Mouse (Mus musculus): ENCODE measurements around the gene Magohb. TPM values are rescaled to one million over a fixed set of nuclear protein-coding genes. Genes with fewer than 3 reads are reported as not detected.

Gene Magohb
- polyA plus RNA-seq (2012; rRNA removed), result 0.71 and 1.7 TPM in 2 replicates

GRCm38 (mm10) chr6:131292991-131293788 is at the start of gene Magohb:
Magohb (minus strand) TSS chr6:131293244.
- WGBS, result 2% methylated on average over 51 of the region's 51 CpGs
- Histone ChIP-seq H3K4me1 (ENCODE audit: control insufficient read depth, insufficient read depth, low read length) (peaks cover 5% of the 10 kb centered on the region), H3K4me3 (replicated peaks; ENCODE audit: extremely low read depth, low read depth, low read length) (peak within 1 kb of the TSS; percentile 95)
- peak; percentile 88 for DNase-seq
- TF ChIP-seq CTCF (IDR thresholded peaks at IDR 0.05; ENCODE audit: insufficient read depth, low read length) (no peak), POLR2A (IDR thresholded peaks at IDR 0.05; ENCODE audit: borderline replicate concordance, extremely low read depth, low read depth, low read length) (peak; percentile 40; the same call in 1 of the 2 replicates)

GRCm38 (mm10) chr6:131340082-131340481 is 47.0 kb upstream of the Magohb start:
- no peak for DNase-seq
- no peak overlapping the region for H3K4me3 ChIP-seq (replicated peaks; ENCODE audit: extremely low read depth, low read depth, low read length)
- WGBS, result 45% methylated on average over 3 of the region's 3 CpGs
- TF ChIP-seq CTCF (IDR thresholded peaks at IDR 0.05; ENCODE audit: insufficient read depth, low read length) (no peak), POLR2A (IDR thresholded peaks at IDR 0.05; ENCODE audit: borderline replicate concordance, extremely low read depth, low read depth, low read length) (no peak)
- H3K4me1 ChIP-seq (ENCODE audit: control insufficient read depth, insufficient read depth, low read length), result no peaks in the 10 kb centered on the region

GRCm38 (mm10) chr6:131339309-131339708 is 46.3 kb upstream of the Magohb start:
- no peak for TF ChIP-seq POLR2A (IDR thresholded peaks at IDR 0.05; ENCODE audit: borderline replicate concordance, extremely low read depth, low read depth, low read length)
- TF ChIP-seq CTCF (IDR thresholded peaks at IDR 0.05; ENCODE audit: insufficient read depth, low read length), result no peak
- WGBS, result 86% methylated on average over 3 of the region's 3 CpGs
- DNase-seq, result no peak
- Histone ChIP-seq H3K4me3 (replicated peaks; ENCODE audit: extremely low read depth, low read depth, low read length) (no peak overlapping the region), H3K4me1 (ENCODE audit: control insufficient read depth, insufficient read depth, low read length) (no peaks in the 10 kb centered on the region)

GRCm38 (mm10) chr6:131338787-131339186 is 45.7 kb upstream of the Magohb start:
- H3K4me1 ChIP-seq (ENCODE audit: control insufficient read depth, insufficient read depth, low read length), result no peaks in the 10 kb centered on the region
- WGBS, result 58% methylated on average over 1 of the region's 1 CpGs

GRCm38 (mm10) chr6:131327076-131327475 is 34.0 kb upstream of the Magohb start:
- WGBS, result 77% methylated on average over 2 of the region's 2 CpGs
- Histone ChIP-seq H3K4me1 (ENCODE audit: control insufficient read depth, insufficient read depth, low read length) (no peaks in the 10 kb centered on the region), H3K4me3 (replicated peaks; ENCODE audit: extremely low read depth, low read depth, low read length) (no peak overlapping the region)
- no peak for DNase-seq
- TF ChIP-seq POLR2A (IDR thresholded peaks at IDR 0.05; ENCODE audit: borderline replicate concordance, extremely low read depth, low read depth, low read length), result no peak
- no peak for TF ChIP-seq CTCF (IDR thresholded peaks at IDR 0.05; ENCODE audit: insufficient read depth, low read length)

More at GRCm38 (mm10) chr6:131338787-131339186, 45.7 kb upstream of the Magohb start:
- no peak for DNase-seq
- TF ChIP-seq POLR2A (IDR thresholded peaks at IDR 0.05; ENCODE audit: borderline replicate concordance, extremely low read depth, low read depth, low read length) (no peak), CTCF (IDR thresholded peaks at IDR 0.05; ENCODE audit: insufficient read depth, low read length) (no peak)
- H3K4me3 ChIP-seq (replicated peaks; ENCODE audit: extremely low read depth, low read depth, low read length), result no peak overlapping the region

- TF ChIP-seq POLR2A (IDR thresholded peaks at IDR 0.05; ENCODE audit: borderline replicate concordance, extremely low read depth, low read depth, low read length) (no peak), CTCF (IDR thresholded peaks at IDR 0.05; ENCODE audit: insufficient read depth, low read length) (no peak)
- no peaks in the 10 kb centered on the region for H3K4me1 ChIP-seq (ENCODE audit: control insufficient read depth, insufficient read depth, low read length)
- H3K4me3 ChIP-seq (replicated peaks; ENCODE audit: extremely low read depth, low read depth, low read length), result no peak overlapping the region
- WGBS, result 45% methylated on average over 3 of the region's 3 CpGs
- no peak for DNase-seq
These were observed 29.0 kb upstream of the Magohb start for GRCm38 (mm10) chr6:131321854-131322639.

- TF ChIP-seq POLR2A (IDR thresholded peaks at IDR 0.05; ENCODE audit: borderline replicate concordance, extremely low read depth, low read depth, low read length) (no peak), CTCF (IDR thresholded peaks at IDR 0.05; ENCODE audit: insufficient read depth, low read length) (no peak)
- WGBS, result 71% methylated on average over 7 of the region's 7 CpGs
- Histone ChIP-seq H3K4me3 (replicated peaks; ENCODE audit: extremely low read depth, low read depth, low read length) (no peak overlapping the region), H3K4me1 (ENCODE audit: control insufficient read depth, insufficient read depth, low read length) (no peaks in the 10 kb centered on the region)
- DNase-seq, result no peak
These were observed 23.4 kb upstream of the Magohb start for GRCm38 (mm10) chr6:131316155-131317101.

- H3K4me1 ChIP-seq (ENCODE audit: control insufficient read depth, insufficient read depth, low read length), result no peaks in the 10 kb centered on the region
- no peak for TF ChIP-seq CTCF (IDR thresholded peaks at IDR 0.05; ENCODE audit: insufficient read depth, low read length)
- TF ChIP-seq POLR2A (IDR thresholded peaks at IDR 0.05; ENCODE audit: borderline replicate concordance, extremely low read depth, low read depth, low read length), result no peak
- WGBS, result 19% methylated on average over 3 of the region's 3 CpGs
- H3K4me3 ChIP-seq (replicated peaks; ENCODE audit: extremely low read depth, low read depth, low read length), result no peak overlapping the region
- DNase-seq, result no peak
These were observed 15.0 kb upstream of the Magohb start for GRCm38 (mm10) chr6:131308031-131308430.

- DNase-seq, result no peak
- 54% methylated on average over 3 of the region's 3 CpGs for WGBS
- no peaks in the 10 kb centered on the region for H3K4me1 ChIP-seq (ENCODE audit: control insufficient read depth, insufficient read depth, low read length)
- H3K4me3 ChIP-seq (replicated peaks; ENCODE audit: extremely low read depth, low read depth, low read length), result no peak overlapping the region
- TF ChIP-seq POLR2A (IDR thresholded peaks at IDR 0.05; ENCODE audit: borderline replicate concordance, extremely low read depth, low read depth, low read length), result no peak
- no peak for TF ChIP-seq CTCF (IDR thresholded peaks at IDR 0.05; ENCODE audit: insufficient read depth, low read length)
These were observed 11.7 kb upstream of the Magohb start for GRCm38 (mm10) chr6:131304776-131305175.
